ENCODE assay signal across 19 mouse cellular contexts in genomic region chr4:124951036-124951433, GRCm38 (mm10). TPM values are rescaled to one million over a fixed set of nuclear protein-coding genes. Genes with fewer than 3 reads are reported as not detected.
A peak's percentile ranks its signal among the peaks of the same experiment; 100 is the strongest.
DNase-seq lines count a peak whose midpoint lies in the region; ATAC-seq and TF ChIP-seq lines count a peak whose summit lies in the region.
"Had no signal": no experiment of that assay in that cellular context is flagged by ENCODE, and none has a peak within 500 bp of the region (broad histone marks: within the 10 kb centered on the region; RNA-seq: fewer than 3 reads in every experiment).

No protein-coding gene starts in this region.

- peak; percentile 28 for DNase-seq in gastrocnemius, postnatal 25 days
- DNase-seq in gastrocnemius, adult 8-10 months (ENCODE audit: low spot score in 2 of 2) = no peak
- DNase-seq in urinary bladder, postnatal 14 days (ENCODE audit: low spot score) = peak; percentile 20
- no peak for DNase-seq in urinary bladder, postnatal 25 days (ENCODE audit: low spot score)
- peak; percentile 70 for DNase-seq in lung, postnatal 0 days (ENCODE audit: low spot score)
- no peak for DNase-seq in embryo, embryonic 9.5 days (ENCODE audit: extremely low spot score)
- DNase-seq: adrenal gland, adult 8-10 months; cerebellum, adult 11 months; cerebellum, postnatal 36 days; gastrocnemius, postnatal 36 days; right cerebral cortex, postnatal 14 days; thymus, postnatal 14 days had no signal

- no peak overlapping the region for H3K9ac ChIP-seq in lung, postnatal 0 days (replicated peaks; ENCODE audit: low read depth)
- H3K9ac ChIP-seq: hindbrain, embryonic 14.5 days; neural tube, embryonic 12.5 days; stomach, embryonic 15.5 days had no signal

- H3K4me3 ChIP-seq in lung, postnatal 0 days (ENCODE audit: low read depth, low read length) = no peak overlapping the region
- H3K4me3 ChIP-seq: left cerebral cortex, adult 2 months; neural tube, embryonic 12.5 days; stomach, embryonic 15.5 days had no signal

- no peaks in the 10 kb centered on the region for H3K27me3 ChIP-seq in lung, postnatal 0 days (replicated peaks; ENCODE audit: insufficient read depth, low read length)
- H3K27me3 ChIP-seq: neural tube, embryonic 12.5 days; stomach, embryonic 15.5 days had no signal

- H3K4me2 ChIP-seq in lung, postnatal 0 days (replicated peaks; ENCODE audit: low read depth, low read length) = no peak overlapping the region
- H3K4me2 ChIP-seq: heart, embryonic 11.5 days; hindbrain, embryonic 14.5 days; neural tube, embryonic 12.5 days; stomach, embryonic 15.5 days had no signal

- 0 out of 2 replicates have a peak, but pooled peaks cover 4% of the 10 kb centered on the region for H3K4me1 ChIP-seq in lung, postnatal 0 days (ENCODE audit: insufficient read depth, low read depth, low read length)
- H3K4me1 ChIP-seq: neural tube, embryonic 12.5 days had no signal

- no peaks in the 10 kb centered on the region for H3K36me3 ChIP-seq in lung, postnatal 0 days (ENCODE audit: insufficient read depth, low read length)
- H3K36me3 ChIP-seq: neural tube, embryonic 12.5 days; stomach, embryonic 15.5 days had no signal

- H3K27ac ChIP-seq in lung, postnatal 0 days (ENCODE audit: low read length) = no peak overlapping the region; the same call in 1 of the 2 replicates
- H3K27ac ChIP-seq: hindbrain, embryonic 14.5 days; left cerebral cortex, adult 2 months; neural tube, embryonic 12.5 days had no signal

- peak; percentile 73 for ATAC-seq in lung, postnatal 0 days
- no peak for ATAC-seq in inflammation-experienced regulatory T-cells, adult 6 months

- WGBS in lung, postnatal 0 days = 25% methylated on average over 10 of the region's 10 CpGs

- no peak for TF ChIP-seq EP300 in lung, postnatal 0 days (IDR thresholded peaks at IDR 0.05)

- no peaks in the 10 kb centered on the region for H3K9me3 ChIP-seq in lung, postnatal 0 days (ENCODE audit: low read length)
- H3K9me3 ChIP-seq: neural tube, embryonic 12.5 days; stomach, embryonic 15.5 days had no signal

- TF ChIP-seq CTCF in lung, postnatal 0 days (IDR thresholded peaks at IDR 0.05) = no peak

RNA-seq across cellular contexts. Expression of gene Cdca8, which starts 11.9 kb away (rescaled TPM):
- under 1 TPM; 0.61 to 0.99 TPM for total RNA-seq in gastrocnemius, postnatal 25 days (2021)
- total RNA-seq in gastrocnemius, adult 8-10 months (2022) = under 1 TPM; 0.24 to 0.51 (median 0.28) TPM
- 5.5 and 8.8 TPM in 2 replicates for polyA plus RNA-seq in lung, postnatal 0 days (2015; fragmentation: Nextera tagmentation; extraction: Ambion mirVana)
- 100 to 1,000 TPM in 1 of 3 experiments, 10 to 100 TPM in 2; 12.5 to 130 (median 20.4) TPM for polyA plus RNA-seq in inflammation-experienced regulatory T-cells, adult 6 months (2017; shearing (Covaris generic))

RNA-seq across cellular contexts. Expression of gene 9930104L06Rik, which starts 14.2 kb away (rescaled TPM):
- total RNA-seq in gastrocnemius, postnatal 25 days (2021) = 1 to 10 TPM; 6.7 to 6.8 TPM
- total RNA-seq in gastrocnemius, adult 8-10 months (2022) = 1 to 10 TPM; 5.6 to 9.4 (median 7.8) TPM
- 7.3 and 8.3 TPM in 2 replicates for polyA plus RNA-seq in lung, postnatal 0 days (2015; fragmentation: Nextera tagmentation; extraction: Ambion mirVana)
- 10 to 100 TPM in 1 of 3 experiments, 1 to 10 TPM in 2; 7.3 to 13.8 (median 9.9) TPM for polyA plus RNA-seq in inflammation-experienced regulatory T-cells, adult 6 months (2017; shearing (Covaris generic))

RNA-seq across cellular contexts. Expression of gene Rspo1, which starts 35.2 kb away (rescaled TPM):
- under 1 TPM; 0.41 to 0.72 TPM for total RNA-seq in gastrocnemius, postnatal 25 days (2021)
- under 1 TPM in 3 of 4 experiments, not detected in 1; 0.27 to 0.51 (median 0.48) TPM for total RNA-seq in gastrocnemius, adult 8-10 months (2022)
- 6.5 and 7.2 TPM in 2 replicates for polyA plus RNA-seq in lung, postnatal 0 days (2015; fragmentation: Nextera tagmentation; extraction: Ambion mirVana)
- not detected for polyA plus RNA-seq in inflammation-experienced regulatory T-cells, adult 6 months (2017; shearing (Covaris generic))
- total RNA-seq: monocyte, adult 5-6 weeks had no signal

Comparison
In these comparisons a context has a peak if more than half of its experiments do, and no peak if none do; other contexts are left out.
1. DNase-seq: peak in gastrocnemius, postnatal 25 days (single experiment), urinary bladder, postnatal 14 days (single experiment) and lung, postnatal 0 days (single experiment); none in gastrocnemius, adult 8-10 months (0 of 2), urinary bladder, postnatal 25 days (single experiment) and embryo, embryonic 9.5 days (single experiment).